Mouse (Mus musculus) lung, embryonic 14.5 days (tissue): Measurements from ENCODE around the gene Npas3. TPM values are rescaled to one million over a fixed set of nuclear protein-coding genes. Genes with fewer than 3 reads are reported as not detected.

Experiments used
- ATAC-seq: fragments of 200-750 bp; cut with Nextera tagmentation; 2 replicates; pipeline ENCODE4 v1.8.0; 2017; ENCODE audit warnings: mild to moderate bottlenecking, moderate TSS enrichment, moderate library complexity; ENCODE audit not compliant: insufficient read depth
- DNase-seq: peaks from one replicate; pipeline ENCODE4 v3.0.0-alpha.2; 2015
- H3K27ac ChIP-seq: fragments of 300-500 bp; sonication (generic); 2 replicates; pipeline ENCODE4 v1.5.1; 2014; ENCODE audit warnings: low read depth, mild to moderate bottlenecking, moderate library complexity
- H3K27me3 ChIP-seq: fragments of 300-500 bp; sonication (generic); 2 replicates; pipeline ENCODE4 v1.6.1; 2014; ENCODE audit warnings: low read length, control low read depth; ENCODE audit not compliant: insufficient read depth
- H3K36me3 ChIP-seq: fragments of 300-500 bp; sonication (generic); 2 replicates; pipeline ENCODE4 v1.6.1; 2014; ENCODE audit warnings: control low read depth; ENCODE audit not compliant: insufficient read depth
- H3K4me1 ChIP-seq: fragments of 300-500 bp; sonication (generic); 2 replicates; pipeline ENCODE4 v1.6.1; 2014; ENCODE audit warnings: antibody characterized with exemption, control low read depth; ENCODE audit not compliant: insufficient read depth
- H3K4me2 ChIP-seq: fragments of 300-500 bp; sonication (generic); 2 replicates; pipeline ENCODE4 v1.6.1; 2014; ENCODE audit warnings: mild to moderate bottlenecking
- H3K4me3 ChIP-seq: fragments of 300-500 bp; sonication (generic); 2 replicates; pipeline ENCODE4 v1.5.1; 2014; ENCODE audit warnings: low read depth, low read length
- H3K9ac ChIP-seq: fragments of 300-500 bp; sonication (generic); 2 replicates; pipeline ENCODE4 v1.6.1; 2014
- H3K9me3 ChIP-seq: fragments of 300-500 bp; sonication (generic); 2 replicates; pipeline ENCODE4 v1.6.1; 2016; ENCODE audit warnings: low read depth, low read length, control low read depth
- CTCF ChIP-seq: IDR thresholded peaks from 2 replicates; pipeline ENCODE4 v1.5.1; 2016; ENCODE audit warnings: antibody characterized with exemption, low read depth
- WGBS: fragments of 180-500 bp; shearing (Covaris S2); extraction: QIAGEN DNeasy Blood & Tissue Kit; methylation state at CpG from one replicate; pipeline ENCODE4 v1.1.7; 2014; 5-methylcytosine and 5-hydroxymethylcytosine counted together
- polyA plus RNA-seq: library from polyadenylated mRNA; unstranded; fragments of >200 nt; fragmentation: Nextera tagmentation; extraction: Ambion mirVana; gene quantifications from 2 replicates; pipeline ENCODE4 v1.2.1, GENCODE M21; 2014

Gene Npas3
- polyA plus RNA-seq, 1 experiment from 2014 or later: 0.62 TPM

DNA sequence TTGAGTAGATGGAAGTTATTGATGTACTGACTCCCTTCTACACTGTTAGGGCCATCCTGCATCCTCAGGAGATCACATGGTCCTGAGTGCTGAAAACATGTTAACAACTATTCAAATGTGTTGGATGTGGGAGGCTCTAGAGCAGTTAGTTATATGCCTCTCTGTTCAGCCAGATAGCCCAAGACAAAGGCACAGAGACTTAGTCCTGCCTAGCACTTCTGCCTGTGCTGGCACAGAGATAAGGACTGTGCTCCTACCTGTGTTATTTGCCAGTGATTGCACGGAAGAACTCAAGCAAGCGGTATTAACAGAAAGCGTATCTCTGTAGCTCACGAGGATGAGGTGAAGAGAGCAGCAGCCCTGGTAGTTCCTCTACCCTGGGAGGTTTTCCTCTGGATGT is 571.5 kb downstream of the Npas3 start:
- no peak overlapping the region for H3K27ac ChIP-seq
- no peak overlapping the region for H3K9ac ChIP-seq
- H3K9me3 ChIP-seq: no peaks in the 10 kb centered on the region
- ATAC-seq (no peak), DNase-seq (no peak)
- no peaks in the 10 kb centered on the region for H3K4me1 ChIP-seq
- no peak overlapping the region for H3K4me2 ChIP-seq
- H3K27me3 ChIP-seq: no peaks in the 10 kb centered on the region
- H3K36me3 ChIP-seq: no peaks in the 10 kb centered on the region
- 88% methylated on average over 4 of the region's 4 CpGs for WGBS
- no peak for TF ChIP-seq CTCF
- H3K4me3 ChIP-seq: no peak overlapping the region

DNA sequence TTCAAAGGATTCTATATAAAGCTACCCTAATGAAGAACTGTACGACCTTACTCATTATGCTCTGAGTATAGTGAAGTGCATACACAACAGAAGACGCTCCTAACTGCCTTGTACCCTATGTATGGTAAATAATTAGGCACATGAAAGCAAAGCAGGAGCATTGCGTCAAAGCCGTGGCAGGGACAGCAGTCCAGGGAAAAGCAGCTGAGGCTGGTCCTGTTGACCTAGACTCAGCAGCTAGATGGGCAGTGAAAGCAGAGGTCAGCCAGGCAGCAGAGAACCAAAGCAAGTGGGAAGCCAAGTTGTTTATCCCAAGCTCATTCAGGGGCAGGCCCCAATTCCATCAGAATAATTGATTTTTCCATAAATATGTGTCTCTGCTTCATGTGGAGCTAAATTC is 574.4 kb downstream of the Npas3 start:
- Histone ChIP-seq H3K4me3 (no peak overlapping the region), H3K9ac (no peak overlapping the region), H3K36me3 (no peaks in the 10 kb centered on the region), H3K9me3 (no peaks in the 10 kb centered on the region), H3K27ac (no peak overlapping the region), H3K4me2 (no peak overlapping the region), H3K4me1 (no peaks in the 10 kb centered on the region), H3K27me3 (no peaks in the 10 kb centered on the region)
- DNase-seq: no peak
- ATAC-seq: no peak
- no peak for TF ChIP-seq CTCF
- 32% methylated on average over 4 of the region's 4 CpGs for WGBS

- no peak overlapping the region for H3K9ac ChIP-seq
- H3K27ac ChIP-seq: no peak overlapping the region
- no peaks in the 10 kb centered on the region for H3K27me3 ChIP-seq
- ATAC-seq: no peak
- no peak for DNase-seq
- H3K4me2 ChIP-seq: no peak overlapping the region
- no peaks in the 10 kb centered on the region for H3K9me3 ChIP-seq
- no peak for TF ChIP-seq CTCF
- H3K4me1 ChIP-seq: no peaks in the 10 kb centered on the region
- H3K4me3 ChIP-seq: no peak overlapping the region
- no peaks in the 10 kb centered on the region for H3K36me3 ChIP-seq
Measured at GRCm38 (mm10) chr12:53825251-53825650, 576.8 kb downstream of the Npas3 start.

DNA sequence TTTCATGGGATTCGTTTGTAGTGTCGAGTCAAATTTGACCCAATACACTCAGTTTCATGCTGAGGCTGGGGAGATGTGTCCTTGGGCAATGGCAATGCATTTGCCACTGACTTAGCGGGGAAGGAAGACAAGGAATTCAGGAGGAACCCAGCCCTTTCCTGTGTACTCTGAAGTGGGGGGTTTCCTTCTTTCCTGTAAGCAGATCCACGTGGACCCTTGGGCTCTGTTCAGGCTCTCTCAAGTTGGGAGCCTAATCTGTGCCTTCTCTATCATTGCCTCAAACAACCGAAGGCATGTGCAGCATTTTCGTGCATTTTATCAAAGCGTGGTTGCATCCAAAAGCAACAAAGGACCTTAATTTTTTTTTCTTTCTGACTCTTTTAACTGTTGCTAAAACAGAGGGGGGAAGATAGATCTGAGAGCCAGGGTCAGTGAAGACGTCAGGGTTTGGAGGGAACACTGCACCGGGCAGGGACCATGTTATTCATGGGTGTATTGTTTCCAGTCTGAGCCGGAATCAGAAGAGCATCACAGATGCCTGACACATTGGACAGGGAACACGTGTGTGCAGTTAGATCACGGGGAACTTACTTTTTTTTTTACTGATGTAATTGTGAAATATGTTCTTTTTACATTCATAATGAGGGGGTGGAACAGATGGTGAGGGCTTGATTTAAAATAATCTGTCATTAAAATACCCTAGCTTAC is 577.6 kb downstream of the Npas3 start:
- Histone ChIP-seq H3K27ac (no peak overlapping the region), H3K4me3 (no peak overlapping the region), H3K9ac (no peak overlapping the region), H3K36me3 (no peaks in the 10 kb centered on the region), H3K4me2 (no peak overlapping the region), H3K4me1 (no peaks in the 10 kb centered on the region), H3K9me3 (no peaks in the 10 kb centered on the region), H3K27me3 (no peaks in the 10 kb centered on the region)
- no peak for TF ChIP-seq CTCF
- ATAC-seq: peak; percentile 52; the same call in 1 of the 2 replicates
- DNase-seq: peak; percentile 45
- WGBS: 48% methylated on average over 12 of the region's 12 CpGs

DNA sequence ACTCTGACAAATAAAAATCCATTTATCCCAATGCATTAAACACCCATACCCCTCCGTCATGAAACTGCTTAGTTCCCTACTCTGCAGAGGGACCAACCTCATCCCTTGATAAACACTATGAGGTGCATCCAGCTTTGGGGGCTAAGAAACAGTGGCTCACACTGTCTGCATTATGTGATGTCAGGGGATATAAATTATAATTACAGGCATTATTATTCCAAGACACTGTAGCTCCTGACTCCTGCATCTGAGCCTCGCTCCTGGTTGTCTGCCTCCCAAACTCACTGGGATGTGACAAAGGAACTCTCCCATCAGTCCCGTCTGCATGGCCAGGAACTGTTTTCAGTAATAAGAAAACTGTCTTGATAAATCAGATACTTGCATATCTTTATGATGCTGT is 578.3 kb downstream of the Npas3 start:
- no peaks in the 10 kb centered on the region for H3K27me3 ChIP-seq
- DNase-seq: no peak
- no peak overlapping the region for H3K4me3 ChIP-seq
- H3K4me2 ChIP-seq: no peak overlapping the region
- no peaks in the 10 kb centered on the region for H3K36me3 ChIP-seq
- no peak for TF ChIP-seq CTCF
- no peaks in the 10 kb centered on the region for H3K4me1 ChIP-seq
- H3K9me3 ChIP-seq: no peaks in the 10 kb centered on the region
- no peak overlapping the region for H3K9ac ChIP-seq
- WGBS: 69% methylated on average over 3 of the region's 3 CpGs
- no peak for ATAC-seq
- no peak overlapping the region for H3K27ac ChIP-seq

DNA sequence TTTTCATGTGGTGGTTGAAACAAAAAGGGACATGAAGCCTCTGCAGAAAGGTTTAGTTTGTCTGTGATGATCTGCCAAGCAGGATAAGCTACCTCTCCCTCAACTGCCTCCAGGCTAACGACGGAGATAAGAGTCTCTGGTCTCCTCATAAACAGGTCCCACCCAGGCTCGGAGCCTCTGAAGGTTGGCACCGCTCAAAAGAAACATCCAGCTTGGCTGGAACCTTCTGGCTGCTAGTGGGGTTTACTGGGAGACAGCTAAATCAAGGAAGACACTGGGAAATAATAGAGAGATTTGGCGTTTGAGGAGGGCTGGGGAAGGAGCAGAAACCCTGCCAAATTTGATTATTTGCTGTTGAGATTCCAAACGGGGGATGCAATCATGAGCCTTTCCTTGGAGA is 584.1 kb downstream of the Npas3 start:
- Histone ChIP-seq H3K27me3 (no peaks in the 10 kb centered on the region), H3K4me2 (no peak overlapping the region), H3K36me3 (no peaks in the 10 kb centered on the region), H3K27ac (0 out of 2 replicates have a peak overlapping the region, but pooled peaks have one; percentile 22), H3K4me1 (no peaks in the 10 kb centered on the region), H3K4me3 (no peak overlapping the region), H3K9me3 (no peaks in the 10 kb centered on the region), H3K9ac (no peak overlapping the region)
- ATAC-seq (peak; percentile 56; the same call in 1 of the 2 replicates), DNase-seq (no peak)
- WGBS: 48% methylated on average over 6 of the region's 6 CpGs
- TF ChIP-seq CTCF: no peak

DNA sequence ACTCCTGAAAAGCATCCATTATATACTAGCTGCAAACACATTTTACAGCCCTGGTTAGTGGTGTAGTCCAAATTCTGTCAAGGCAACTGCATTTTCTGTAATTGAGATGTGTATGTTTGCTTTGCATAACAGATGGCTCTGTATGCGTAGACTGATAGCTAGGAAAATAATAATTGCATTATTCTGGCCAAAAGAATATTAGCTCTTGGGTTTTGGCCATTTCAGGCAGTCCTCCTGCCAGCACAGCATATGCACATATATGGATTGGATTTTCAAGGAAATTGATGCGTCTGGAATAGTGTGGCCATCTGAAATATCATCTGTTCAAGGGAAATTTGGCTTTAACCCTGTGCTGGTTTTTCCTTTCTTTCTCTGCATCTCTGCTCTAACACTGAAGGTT is 584.9 kb downstream of the Npas3 start:
- ATAC-seq (no peak), DNase-seq (peak; percentile 48)
- Histone ChIP-seq H3K4me2 (no peak overlapping the region), H3K4me3 (no peak overlapping the region), H3K9ac (no peak overlapping the region), H3K27ac (no peak overlapping the region), H3K4me1 (no peaks in the 10 kb centered on the region), H3K27me3 (no peaks in the 10 kb centered on the region), H3K9me3 (no peaks in the 10 kb centered on the region), H3K36me3 (no peaks in the 10 kb centered on the region)
- 48% methylated on average over 2 of the region's 2 CpGs for WGBS
- TF ChIP-seq CTCF: no peak
